Mouse (Mus musculus): ENCODE measurements around the gene Wfdc17. TPM values are rescaled to one million over a fixed set of nuclear protein-coding genes. Genes with fewer than 3 reads are reported as not detected.

Wfdc17 gene
- polyA plus RNA-seq (2014; fragmentation: Nextera tagmentation; extraction: Ambion mirVana) = 1.2 and 1.5 TPM in 2 replicates

- Histone ChIP-seq H3K4me1 (ENCODE audit: control insufficient read depth, insufficient read depth, low read length) (no peaks in the 10 kb centered on the region), H3K9me3 (ENCODE audit: control insufficient read depth, low read length) (no peaks in the 10 kb centered on the region), H3K27ac (ENCODE audit: low read depth, low read length) (no peak within 1 kb of the TSS), H3K27me3 (ENCODE audit: control insufficient read depth, insufficient read depth, low read length) (no peaks in the 10 kb centered on the region), H3K36me3 (ENCODE audit: control insufficient read depth, insufficient read depth, low read length) (no peaks in the 10 kb centered on the region), H3K4me3 (ENCODE audit: low read length) (no peak within 1 kb of the TSS), H3K9ac (ENCODE audit: low read depth, low read length) (no peak within 1 kb of the TSS), H3K4me2 (replicated peaks; ENCODE audit: low read depth, low read length) (no peak within 1 kb of the TSS)
- WGBS = 7% methylated on average over 1 of the region's 1 CpGs
- ATAC-seq (ENCODE audit: low FRiP score, low TSS enrichment) = no peak
Observed at GRCm38 (mm10) chr11:83703705-83704104, at the start of gene Wfdc17. Gene Wfdc17, plus strand, starts transcription at chr11:83703991.

- 90% methylated on average over 8 of the region's 8 CpGs for WGBS
Observed at GRCm38 (mm10) chr11:83654606-83655005, 49.2 kb upstream of the Wfdc17 start.

GRCm38 (mm10) chr11:83657508-83657907 is 46.3 kb upstream of the Wfdc17 start:
- no peaks in the 10 kb centered on the region for H3K4me1 ChIP-seq (ENCODE audit: control insufficient read depth, insufficient read depth, low read length)
- H3K4me3 ChIP-seq (ENCODE audit: low read length) = no peak overlapping the region
- no peak overlapping the region for H3K27ac ChIP-seq (ENCODE audit: low read depth, low read length)
- no peak overlapping the region for H3K9ac ChIP-seq (ENCODE audit: low read depth, low read length)
- 96% methylated on average over 3 of the region's 3 CpGs for WGBS
- H3K4me2 ChIP-seq (replicated peaks; ENCODE audit: low read depth, low read length) = no peak overlapping the region
- H3K36me3 ChIP-seq (ENCODE audit: control insufficient read depth, insufficient read depth, low read length) = no peaks in the 10 kb centered on the region
- H3K9me3 ChIP-seq (ENCODE audit: control insufficient read depth, low read length) = no peaks in the 10 kb centered on the region
- no peaks in the 10 kb centered on the region for H3K27me3 ChIP-seq (ENCODE audit: control insufficient read depth, insufficient read depth, low read length)
- no peak for ATAC-seq (ENCODE audit: low FRiP score, low TSS enrichment)

More at GRCm38 (mm10) chr11:83654606-83655005, 49.2 kb upstream of the Wfdc17 start:
- H3K4me3 ChIP-seq (ENCODE audit: low read length) = no peak overlapping the region
- no peak overlapping the region for H3K9ac ChIP-seq (ENCODE audit: low read depth, low read length)
- no peaks in the 10 kb centered on the region for H3K36me3 ChIP-seq (ENCODE audit: control insufficient read depth, insufficient read depth, low read length)
- H3K27me3 ChIP-seq (ENCODE audit: control insufficient read depth, insufficient read depth, low read length) = no peaks in the 10 kb centered on the region
- no peaks in the 10 kb centered on the region for H3K4me1 ChIP-seq (ENCODE audit: control insufficient read depth, insufficient read depth, low read length)
- H3K27ac ChIP-seq (ENCODE audit: low read depth, low read length) = no peak overlapping the region
- no peak for ATAC-seq (ENCODE audit: low FRiP score, low TSS enrichment)
- no peak overlapping the region for H3K4me2 ChIP-seq (replicated peaks; ENCODE audit: low read depth, low read length)
- H3K9me3 ChIP-seq (ENCODE audit: control insufficient read depth, low read length) = no peaks in the 10 kb centered on the region

GRCm38 (mm10) chr11:83658797-83659196 is 45.0 kb upstream of the Wfdc17 start:
- H3K4me3 ChIP-seq (ENCODE audit: low read length) = no peak overlapping the region
- no peaks in the 10 kb centered on the region for H3K9me3 ChIP-seq (ENCODE audit: control insufficient read depth, low read length)
- 58% methylated on average over 6 of the region's 6 CpGs for WGBS
- no peak overlapping the region for H3K27ac ChIP-seq (ENCODE audit: low read depth, low read length)
- no peaks in the 10 kb centered on the region for H3K4me1 ChIP-seq (ENCODE audit: control insufficient read depth, insufficient read depth, low read length)
- H3K27me3 ChIP-seq (ENCODE audit: control insufficient read depth, insufficient read depth, low read length) = no peaks in the 10 kb centered on the region
- H3K9ac ChIP-seq (ENCODE audit: low read depth, low read length) = no peak overlapping the region
- ATAC-seq (ENCODE audit: low FRiP score, low TSS enrichment) = no peak
- H3K36me3 ChIP-seq (ENCODE audit: control insufficient read depth, insufficient read depth, low read length) = no peaks in the 10 kb centered on the region
- H3K4me2 ChIP-seq (replicated peaks; ENCODE audit: low read depth, low read length) = no peak overlapping the region

GRCm38 (mm10) chr11:83662204-83662603 is 41.6 kb upstream of the Wfdc17 start, which contains the start of gene Ccl4:
Gene Ccl4, plus strand, starts transcription at chr11:83662584.
- WGBS = 82% methylated on average over 6 of the region's 6 CpGs
- Histone ChIP-seq H3K27me3 (ENCODE audit: control insufficient read depth, insufficient read depth, low read length) (no peaks in the 10 kb centered on the region), H3K36me3 (ENCODE audit: control insufficient read depth, insufficient read depth, low read length) (no peaks in the 10 kb centered on the region), H3K4me1 (ENCODE audit: control insufficient read depth, insufficient read depth, low read length) (no peaks in the 10 kb centered on the region), H3K27ac (ENCODE audit: low read depth, low read length) (no peak within 1 kb of the TSS), H3K4me2 (replicated peaks; ENCODE audit: low read depth, low read length) (no peak within 1 kb of the TSS), H3K9me3 (ENCODE audit: control insufficient read depth, low read length) (no peaks in the 10 kb centered on the region), H3K4me3 (ENCODE audit: low read length) (no peak within 1 kb of the TSS), H3K9ac (ENCODE audit: low read depth, low read length) (no peak within 1 kb of the TSS)
- no peak for ATAC-seq (ENCODE audit: low FRiP score, low TSS enrichment)

- 62% methylated on average over 5 of the region's 5 CpGs for WGBS
- Histone ChIP-seq H3K36me3 (ENCODE audit: control insufficient read depth, insufficient read depth, low read length) (no peaks in the 10 kb centered on the region), H3K9me3 (ENCODE audit: control insufficient read depth, low read length) (no peaks in the 10 kb centered on the region), H3K4me1 (ENCODE audit: control insufficient read depth, insufficient read depth, low read length) (no peaks in the 10 kb centered on the region), H3K9ac (ENCODE audit: low read depth, low read length) (no peak overlapping the region), H3K27me3 (ENCODE audit: control insufficient read depth, insufficient read depth, low read length) (no peaks in the 10 kb centered on the region), H3K4me2 (replicated peaks; ENCODE audit: low read depth, low read length) (no peak overlapping the region), H3K27ac (ENCODE audit: low read depth, low read length) (no peak overlapping the region), H3K4me3 (ENCODE audit: low read length) (no peak overlapping the region)
- ATAC-seq (ENCODE audit: low FRiP score, low TSS enrichment) = no peak
Observed at GRCm38 (mm10) chr11:83663532-83663931, 40.3 kb upstream of the Wfdc17 start.

- H3K27ac ChIP-seq (ENCODE audit: low read depth, low read length) = no peak overlapping the region
- no peaks in the 10 kb centered on the region for H3K36me3 ChIP-seq (ENCODE audit: control insufficient read depth, insufficient read depth, low read length)
- H3K4me3 ChIP-seq (ENCODE audit: low read length) = no peak overlapping the region
- no peaks in the 10 kb centered on the region for H3K27me3 ChIP-seq (ENCODE audit: control insufficient read depth, insufficient read depth, low read length)
- no peak for ATAC-seq (ENCODE audit: low FRiP score, low TSS enrichment)
- H3K4me1 ChIP-seq (ENCODE audit: control insufficient read depth, insufficient read depth, low read length) = no peaks in the 10 kb centered on the region
- H3K9ac ChIP-seq (ENCODE audit: low read depth, low read length) = no peak overlapping the region
- H3K4me2 ChIP-seq (replicated peaks; ENCODE audit: low read depth, low read length) = no peak overlapping the region
- no peaks in the 10 kb centered on the region for H3K9me3 ChIP-seq (ENCODE audit: control insufficient read depth, low read length)
Observed at GRCm38 (mm10) chr11:83671743-83672142, 32.0 kb upstream of the Wfdc17 start.

GRCm38 (mm10) chr11:83675665-83676064 is 28.1 kb upstream of the Wfdc17 start:
- H3K4me1 ChIP-seq (ENCODE audit: control insufficient read depth, insufficient read depth, low read length) = no peaks in the 10 kb centered on the region
- ATAC-seq (ENCODE audit: low FRiP score, low TSS enrichment) = no peak
- H3K27ac ChIP-seq (ENCODE audit: low read depth, low read length) = no peak overlapping the region
- no peaks in the 10 kb centered on the region for H3K9me3 ChIP-seq (ENCODE audit: control insufficient read depth, low read length)
- no peak overlapping the region for H3K9ac ChIP-seq (ENCODE audit: low read depth, low read length)
- 89% methylated on average over 1 of the region's 1 CpGs for WGBS
- H3K4me2 ChIP-seq (replicated peaks; ENCODE audit: low read depth, low read length) = no peak overlapping the region
- no peak overlapping the region for H3K4me3 ChIP-seq (ENCODE audit: low read length)
- no peaks in the 10 kb centered on the region for H3K27me3 ChIP-seq (ENCODE audit: control insufficient read depth, insufficient read depth, low read length)
- H3K36me3 ChIP-seq (ENCODE audit: control insufficient read depth, insufficient read depth, low read length) = no peaks in the 10 kb centered on the region

GRCm38 (mm10) chr11:83689918-83690317 is 13.9 kb upstream of the Wfdc17 start:
- WGBS = 71% methylated on average over 1 of the region's 1 CpGs
- no peak overlapping the region for H3K9ac ChIP-seq (ENCODE audit: low read depth, low read length)
- H3K4me2 ChIP-seq (replicated peaks; ENCODE audit: low read depth, low read length) = no peak overlapping the region
- no peaks in the 10 kb centered on the region for H3K4me1 ChIP-seq (ENCODE audit: control insufficient read depth, insufficient read depth, low read length)
- no peaks in the 10 kb centered on the region for H3K9me3 ChIP-seq (ENCODE audit: control insufficient read depth, low read length)
- ATAC-seq (ENCODE audit: low FRiP score, low TSS enrichment) = no peak
- no peaks in the 10 kb centered on the region for H3K36me3 ChIP-seq (ENCODE audit: control insufficient read depth, insufficient read depth, low read length)
- H3K4me3 ChIP-seq (ENCODE audit: low read length) = no peak overlapping the region
- no peak overlapping the region for H3K27ac ChIP-seq (ENCODE audit: low read depth, low read length)
- no peaks in the 10 kb centered on the region for H3K27me3 ChIP-seq (ENCODE audit: control insufficient read depth, insufficient read depth, low read length)
